Mouse (Mus musculus): ENCODE measurements around the gene Grik4. TPM values are rescaled to one million over a fixed set of nuclear protein-coding genes. Genes with fewer than 3 reads are reported as not detected.

Grik4 gene
- polyA plus RNA-seq, 1 experiment from 2014 or later = 1.2 TPM

DNA sequence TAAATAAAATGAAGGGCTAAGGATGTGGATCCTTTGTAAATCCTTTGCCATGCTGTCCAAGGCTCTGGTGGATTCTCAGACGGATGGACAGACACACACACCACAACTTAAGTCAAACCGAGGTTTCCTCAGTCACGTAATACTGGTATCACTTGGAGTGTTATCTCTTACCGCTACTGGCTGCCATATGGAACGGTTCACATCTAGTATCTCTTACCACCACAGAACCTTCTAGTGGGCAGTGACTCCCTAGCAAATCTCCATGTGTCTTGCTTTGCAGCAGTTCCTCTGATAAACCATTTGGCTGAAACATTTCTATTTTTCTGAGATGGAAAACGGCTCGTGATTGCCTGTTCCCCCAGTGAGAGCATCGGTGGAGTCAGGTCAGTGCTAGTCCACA, 470.0 kb downstream of the Grik4 start:
- H3K4me1 ChIP-seq (ENCODE audit: control insufficient read depth, insufficient read depth, low read length) = peaks cover 12% of the 10 kb centered on the region
- no peak overlapping the region for H3K27ac ChIP-seq (ENCODE audit: low read depth, low read length)
- no peaks in the 10 kb centered on the region for H3K27me3 ChIP-seq (ENCODE audit: control insufficient read depth, insufficient read depth, low read length)
- 85% methylated on average over 8 of the region's 8 CpGs for WGBS
- no peaks in the 10 kb centered on the region for H3K9me3 ChIP-seq (ENCODE audit: control insufficient read depth, low read length)
- DNase-seq (ENCODE audit: low spot score, missing footprints) (no peak), ATAC-seq (ENCODE audit: low FRiP score) (no peak)
- H3K9ac ChIP-seq (ENCODE audit: low read length) = no peak overlapping the region
- no peak overlapping the region for H3K4me2 ChIP-seq
- H3K4me3 ChIP-seq (ENCODE audit: low read depth, low read length) = no peak overlapping the region
- no peaks in the 10 kb centered on the region for H3K36me3 ChIP-seq (ENCODE audit: control insufficient read depth, insufficient read depth, low read length)

DNA sequence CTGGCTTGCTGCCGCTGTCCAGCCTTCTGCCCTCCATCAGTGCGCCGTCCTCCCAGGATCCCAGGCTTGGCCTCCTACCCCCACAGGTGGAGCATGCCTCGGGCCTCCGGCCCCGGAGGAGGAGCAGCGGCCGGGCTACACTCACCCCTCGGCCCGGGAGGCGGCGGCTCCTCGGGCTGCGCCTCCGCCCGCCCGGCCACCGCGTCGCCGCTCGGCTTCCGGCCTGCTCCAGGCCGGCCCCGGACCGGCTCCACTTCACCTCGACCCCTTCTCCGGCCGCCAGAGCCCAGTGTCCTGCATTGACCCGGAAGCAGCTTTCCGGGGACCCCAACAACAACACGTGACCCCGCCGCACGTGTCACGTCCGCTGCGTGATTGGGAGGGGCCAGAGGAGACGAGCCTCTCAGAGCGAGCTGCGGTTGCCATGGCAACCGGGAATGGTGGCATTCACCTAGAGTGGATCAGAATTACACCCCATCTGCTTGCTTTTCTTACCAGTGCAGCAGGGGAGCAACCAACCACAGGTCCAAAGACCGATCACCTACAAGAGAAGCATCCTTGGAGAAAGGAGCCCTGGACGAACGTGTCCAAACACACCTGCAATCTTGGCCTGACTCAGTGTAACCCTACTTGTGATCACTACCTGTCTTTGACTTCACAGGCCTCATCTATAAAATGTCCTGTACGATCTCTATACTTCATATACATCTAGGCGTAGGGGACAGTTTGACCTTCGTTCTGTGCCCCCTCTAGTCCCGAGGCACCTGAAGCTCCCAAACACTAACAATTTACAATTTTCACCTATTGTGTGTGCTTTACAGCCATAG, 472.2 kb downstream of the Grik4 start:
- Histone ChIP-seq H3K9me3 (ENCODE audit: control insufficient read depth, low read length) (no peaks in the 10 kb centered on the region), H3K4me3 (ENCODE audit: low read depth, low read length) (peak overlapping the region; percentile 92), H3K27ac (ENCODE audit: low read depth, low read length) (no peak overlapping the region), H3K9ac (ENCODE audit: low read length) (peak overlapping the region; percentile 86), H3K27me3 (ENCODE audit: control insufficient read depth, insufficient read depth, low read length) (no peaks in the 10 kb centered on the region), H3K36me3 (ENCODE audit: control insufficient read depth, insufficient read depth, low read length) (no peaks in the 10 kb centered on the region), H3K4me2 (peak overlapping the region; percentile 78), H3K4me1 (ENCODE audit: control insufficient read depth, insufficient read depth, low read length) (peaks cover 12% of the 10 kb centered on the region)
- peak; percentile 97 for ATAC-seq (ENCODE audit: low FRiP score)
- WGBS = 6% methylated on average over 49 of the region's 49 CpGs
- DNase-seq (ENCODE audit: low spot score, missing footprints) = peak; percentile 99

DNA sequence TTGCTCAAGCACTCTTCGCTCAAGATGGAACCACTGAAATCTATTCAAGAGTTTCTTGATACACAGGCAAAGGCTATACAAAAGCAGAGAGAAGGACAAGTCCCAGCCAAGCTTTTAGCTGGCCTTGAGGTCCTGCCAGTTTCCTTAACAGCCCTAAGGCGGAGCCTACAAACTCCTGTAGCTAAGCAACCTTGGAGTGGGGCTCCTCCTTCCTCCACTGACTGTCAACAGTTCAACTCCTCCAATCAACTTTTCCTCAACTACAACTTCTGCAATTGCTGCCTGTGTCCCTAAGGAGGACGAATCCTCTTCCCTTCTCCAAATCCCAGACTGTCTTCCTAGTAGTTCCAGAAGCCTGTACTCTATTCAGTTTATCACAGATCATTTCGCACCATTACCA, 473.1 kb downstream of the Grik4 start:
- peaks cover 12% of the 10 kb centered on the region for H3K4me1 ChIP-seq (ENCODE audit: control insufficient read depth, insufficient read depth, low read length)
- no peaks in the 10 kb centered on the region for H3K27me3 ChIP-seq (ENCODE audit: control insufficient read depth, insufficient read depth, low read length)
- peak overlapping the region; percentile 86 for H3K9ac ChIP-seq (ENCODE audit: low read length)
- DNase-seq (ENCODE audit: low spot score, missing footprints) (no peak), ATAC-seq (ENCODE audit: low FRiP score) (no peak)
- peak overlapping the region; percentile 78 for H3K4me2 ChIP-seq
- H3K36me3 ChIP-seq (ENCODE audit: control insufficient read depth, insufficient read depth, low read length) = no peaks in the 10 kb centered on the region
- no peaks in the 10 kb centered on the region for H3K9me3 ChIP-seq (ENCODE audit: control insufficient read depth, low read length)
- no peak overlapping the region for H3K27ac ChIP-seq (ENCODE audit: low read depth, low read length)
- peak overlapping the region; percentile 92 for H3K4me3 ChIP-seq (ENCODE audit: low read depth, low read length)
- WGBS = 50% methylated on average over 4 of the region's 4 CpGs

DNA sequence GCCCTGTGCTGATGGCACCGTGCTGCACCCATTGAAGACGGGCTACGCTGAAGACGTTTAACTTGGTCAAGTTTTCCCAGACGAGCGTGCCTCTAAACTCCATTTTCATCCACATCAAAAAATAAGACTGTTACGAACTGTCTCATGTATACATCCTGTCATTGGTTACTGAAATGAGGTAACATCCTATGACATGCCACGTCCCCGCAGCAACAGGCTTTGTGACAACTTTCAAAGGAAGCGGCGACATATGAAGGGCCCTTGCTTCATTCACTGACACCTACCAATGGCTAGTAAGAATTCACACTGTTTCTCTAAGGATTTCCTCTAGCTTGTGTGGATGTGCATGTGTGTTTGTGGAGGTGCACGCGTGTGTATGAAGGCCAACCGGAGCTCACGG, 475.0 kb downstream of the Grik4 start:
- Histone ChIP-seq H3K4me2 (no peak overlapping the region), H3K9me3 (ENCODE audit: control insufficient read depth, low read length) (no peaks in the 10 kb centered on the region), H3K27me3 (ENCODE audit: control insufficient read depth, insufficient read depth, low read length) (no peaks in the 10 kb centered on the region), H3K4me3 (ENCODE audit: low read depth, low read length) (no peak overlapping the region), H3K36me3 (ENCODE audit: control insufficient read depth, insufficient read depth, low read length) (no peaks in the 10 kb centered on the region), H3K9ac (ENCODE audit: low read length) (no peak overlapping the region), H3K27ac (ENCODE audit: low read depth, low read length) (no peak overlapping the region), H3K4me1 (ENCODE audit: control insufficient read depth, insufficient read depth, low read length) (peaks cover 12% of the 10 kb centered on the region)
- no peak for DNase-seq (ENCODE audit: low spot score, missing footprints)
- WGBS = 95% methylated on average over 15 of the region's 15 CpGs
- no peak for ATAC-seq (ENCODE audit: low FRiP score)

DNA sequence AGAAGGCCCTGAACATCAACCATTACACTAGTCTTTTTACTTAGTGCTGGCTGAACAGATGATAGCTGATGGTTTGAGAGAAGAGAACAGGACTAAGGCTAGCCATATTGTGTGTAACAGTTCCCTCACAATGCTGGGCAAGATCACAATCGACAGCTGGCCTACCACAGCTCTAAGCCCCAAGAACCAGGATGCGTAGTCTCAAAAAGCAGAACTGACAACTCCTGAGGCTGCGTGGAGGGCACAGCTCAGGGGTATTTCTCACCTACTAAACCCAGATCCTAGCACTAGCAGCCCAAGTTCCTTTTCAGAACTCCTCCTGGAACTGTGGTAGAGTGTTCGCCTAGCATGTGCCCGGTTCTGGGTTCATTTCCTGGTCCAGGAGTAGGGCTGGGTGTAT, 475.9 kb downstream of the Grik4 start:
- H3K4me3 ChIP-seq (ENCODE audit: low read depth, low read length) = no peak overlapping the region
- 94% methylated on average over 5 of the region's 5 CpGs for WGBS
- H3K4me2 ChIP-seq = no peak overlapping the region
- peaks cover 15% of the 10 kb centered on the region for H3K4me1 ChIP-seq (ENCODE audit: control insufficient read depth, insufficient read depth, low read length)
- ATAC-seq (ENCODE audit: low FRiP score) (no peak), DNase-seq (ENCODE audit: low spot score, missing footprints) (no peak)
- H3K36me3 ChIP-seq (ENCODE audit: control insufficient read depth, insufficient read depth, low read length) = no peaks in the 10 kb centered on the region
- H3K27ac ChIP-seq (ENCODE audit: low read depth, low read length) = no peak overlapping the region
- no peaks in the 10 kb centered on the region for H3K9me3 ChIP-seq (ENCODE audit: control insufficient read depth, low read length)
- no peaks in the 10 kb centered on the region for H3K27me3 ChIP-seq (ENCODE audit: control insufficient read depth, insufficient read depth, low read length)
- H3K9ac ChIP-seq (ENCODE audit: low read length) = no peak overlapping the region

Small RNA genes within 50 kb of the gene (microRNA-seq; reads per million reads assigned to microRNA genes)
- gene Gm27509 = not detected

Other genes with a start within 250 kb of the Grik4 start
- 9.2 and 10.0 TPM in 2 replicates for gene Arhgef12, start 162.7 kb upstream of the Grik4 start, polyA plus RNA-seq (2014; fragmentation: Nextera tagmentation; extraction: Ambion mirVana)
- 13.9 and 17.5 TPM in 2 replicates for gene Tmem136, start 172.1 kb upstream of the Grik4 start, polyA plus RNA-seq (2014; fragmentation: Nextera tagmentation; extraction: Ambion mirVana)